ENCODE assay signal across 22 mouse cellular contexts in genomic region chr5:52604582-52605041, GRCm38 (mm10). TPM values are rescaled to one million over a fixed set of nuclear protein-coding genes. Genes with fewer than 3 reads are reported as not detected.
DNase-seq lines count a peak whose midpoint lies in the region; ATAC-seq and TF ChIP-seq lines count a peak whose summit lies in the region.
"Had no signal": no experiment of that assay in that cellular context is flagged by ENCODE, and none has a peak within 500 bp of the region (broad histone marks: within the 10 kb centered on the region; RNA-seq: fewer than 3 reads in every experiment).

No protein-coding gene starts in this region.

- H3K9me3 ChIP-seq in limb, embryonic 14.5 days (ENCODE audit: control insufficient read depth, low read length), result peaks cover 9% of the 10 kb centered on the region; the same call in 1 of the 2 replicates

- peak; percentile 5 for DNase-seq in embryo, embryonic 11 days
- no peak for DNase-seq in embryo, embryonic 9.5 days (ENCODE audit: extremely low spot score)
- peak; percentile 61 for DNase-seq in NIH3T3 (ENCODE audit: low read depth)
- DNase-seq in fat pad, adult 2 months (ENCODE audit: extremely low read depth, low read depth, low spot score), result peak; percentile 85
- DNase-seq in limb, embryonic 14.5 days (ENCODE audit: low spot score), result peak; percentile 86
- no peak for DNase-seq in right cerebral cortex, postnatal 14 days
- DNase-seq in left cerebral cortex, adult 11 months (ENCODE audit: low spot score), result no peak
- no peak for DNase-seq in heart, adult 18-20 months
- DNase-seq: adrenal gland, postnatal 10 days; cerebellum, adult 8-10 months; forebrain, postnatal 0 days; gastrocnemius, postnatal 36 days; heart, postnatal 4 days; kidney, adult 8-10 months; kidney, postnatal 4 days; lung, postnatal 10 days; thymus, postnatal 25 days had no signal

- H3K9ac ChIP-seq in limb, embryonic 14.5 days (ENCODE audit: low read depth, low read length, severe bottlenecking), result no peak overlapping the region
- H3K9ac ChIP-seq: forebrain, postnatal 0 days had no signal

- H3K27ac ChIP-seq in limb, embryonic 14.5 days (replicated peaks; ENCODE audit: low read depth, low read length), result no peak overlapping the region

- no peak overlapping the region for H3K4me3 ChIP-seq in limb, embryonic 14.5 days (replicated peaks; ENCODE audit: low read length)

- TF ChIP-seq POLR2A in limb, embryonic 14.5 days (IDR thresholded peaks at IDR 0.05; ENCODE audit: borderline replicate concordance, extremely low read depth, insufficient read depth, insufficient read length), result no peak

- peak; percentile 90 for ATAC-seq in limb, embryonic 14.5 days (ENCODE audit: low FRiP score, low read depth)
- ATAC-seq: forebrain, postnatal 0 days; hindbrain, embryonic 16.5 days; midbrain, embryonic 16.5 days had no signal

- no peak overlapping the region for H3K4me2 ChIP-seq in limb, embryonic 14.5 days (replicated peaks; ENCODE audit: low read depth, low read length, severe bottlenecking)
- H3K4me2 ChIP-seq: heart, embryonic 11.5 days had no signal

- 0 out of 2 replicates have a peak, but pooled peaks cover 12% of the 10 kb centered on the region for H3K27me3 ChIP-seq in limb, embryonic 14.5 days (ENCODE audit: control insufficient read depth, insufficient read depth, low read length)
- H3K27me3 ChIP-seq: CH12.LX had no signal

- 9% methylated on average over 6 of the region's 6 CpGs for WGBS in limb, embryonic 14.5 days

- H3K36me3 ChIP-seq in limb, embryonic 14.5 days (ENCODE audit: control insufficient read depth, insufficient read depth, low read length), result no peaks in the 10 kb centered on the region

- peaks cover 14% of the 10 kb centered on the region; the same call in 1 of the 2 replicates for H3K4me1 ChIP-seq in limb, embryonic 14.5 days (ENCODE audit: control insufficient read depth, insufficient read depth, low read length)

RNA-seq across cellular contexts. Expression of gene Lgi2, which starts 38.4 kb away (rescaled TPM):
- 6.9 and 7.3 TPM in 2 replicates for polyA plus RNA-seq in limb, embryonic 14.5 days (2012; rRNA removed)
- polyA plus RNA-seq in limb, embryonic 14.5 days (2014; fragmentation: Nextera tagmentation; extraction: Ambion mirVana), result 3.6 and 3.7 TPM in 2 replicates
- total RNA-seq in heart, adult 18-20 months (2021), result under 1 TPM; 0.54 to 0.57 TPM
- total RNA-seq: CH12.LX; megakaryocyte, adult 5-6 weeks had no signal

Comparison
In these comparisons a context has a peak if more than half of its experiments do, and no peak if none do; other contexts are left out.
1. DNase-seq: peak in embryo, embryonic 11 days (single experiment), NIH3T3 (single experiment), fat pad, adult 2 months (single experiment) and limb, embryonic 14.5 days (single experiment); none in embryo, embryonic 9.5 days (single experiment), right cerebral cortex, postnatal 14 days (single experiment), left cerebral cortex, adult 11 months (single experiment) and heart, adult 18-20 months (0 of 2).